Mouse (Mus musculus) small intestine, adult 2 months (tissue): ENCODE data around the gene Slc4a3.

Experiments
- CTCF ChIP-seq: fragments of 200-500 bp; IDR thresholded peaks from 2 replicates; pipeline ENCODE4 v1.5.1; 2012; ENCODE audit warnings: low read depth, mild to moderate bottlenecking, control low read depth, inconsistent platforms, low read length, moderate library complexity, mixed read lengths; ENCODE audit not compliant: insufficient replicate concordance, insufficient read length; ENCODE audit errors: extremely low read depth
- POLR2A ChIP-seq: fragments of 200-500 bp; IDR thresholded peaks from 2 replicates; pipeline ENCODE4 v1.6.1; 2012; ENCODE audit warnings: low read depth, mild to moderate bottlenecking, control low read depth, inconsistent platforms, low read length, moderate library complexity

DNA sequence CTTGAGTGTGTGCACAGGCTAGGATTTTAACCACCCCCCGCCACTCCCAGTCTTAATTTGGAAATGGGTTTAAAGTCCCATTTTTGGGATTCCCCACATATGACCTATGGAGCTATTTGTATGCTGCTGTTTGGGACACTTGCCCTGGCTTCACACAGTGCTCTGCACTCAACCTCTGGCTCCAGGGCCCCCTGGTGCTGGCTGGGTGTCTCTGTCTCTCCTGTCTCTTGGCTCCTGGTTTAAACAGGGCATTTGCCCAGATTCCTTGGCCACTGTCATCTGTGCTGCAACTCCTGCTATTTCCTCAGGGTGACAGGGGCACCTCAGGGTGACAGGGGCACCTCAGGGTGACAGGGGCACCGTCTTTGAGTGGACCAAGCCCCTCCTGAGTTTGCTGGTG, 50.8 kb downstream of the Slc4a3 start:
- TF ChIP-seq POLR2A, result no peak
- no peak for TF ChIP-seq CTCF
